Mouse (Mus musculus): Measurements from ENCODE around the gene Hoxa6. TPM values are rescaled to one million over a fixed set of nuclear protein-coding genes. Genes with fewer than 3 reads are reported as not detected.

Gene Hoxa6
- total and polyA plus RNA-seq, 3 experiments = not detected

- no peak within 1 kb of the TSS for H3K4me3 ChIP-seq (ENCODE audit: control insufficient read depth in 1 of 2, insufficient read depth in 1 of 2, low read depth in 2 of 2, low read length in 2 of 2)
- no peak within 1 kb of the TSS for H3K9ac ChIP-seq (ENCODE audit: control insufficient read depth, low read depth, low read length, poor library complexity, severe bottlenecking)
- no peak for DNase-seq (ENCODE audit: low read depth, low spot score)
- no peaks in the 10 kb centered on the region for H3K79me2 ChIP-seq (ENCODE audit: control insufficient read depth, insufficient read depth, low read length, poor library complexity)
- H3K27me3 ChIP-seq (ENCODE audit: control insufficient read depth in 1 of 2, insufficient read depth in 2 of 2, low read length in 2 of 2) = no peaks in the 10 kb centered on the region
- H3K9me3 ChIP-seq (replicated peaks; ENCODE audit: insufficient read depth, low read length) = no peaks in the 10 kb centered on the region
- H3K36me3 ChIP-seq (ENCODE audit: control insufficient read depth in 1 of 2, insufficient read depth in 2 of 2, low read length in 2 of 2) = no peaks in the 10 kb centered on the region
- TF ChIP-seq ZKSCAN1 (IDR thresholded peaks at IDR 0.05; ENCODE audit: low read depth, low read length) = no peak
- H3K4me1 ChIP-seq (ENCODE audit: control insufficient read depth in 1 of 2, insufficient read depth in 2 of 2, low read length in 2 of 2) = no peaks in the 10 kb centered on the region
- H3K27ac ChIP-seq (ENCODE audit: control insufficient read depth, low read depth, low read length) = no peak within 1 kb of the TSS
Observed at GRCm38 (mm10) chr6:52164626-52165440, 43.7 kb downstream of the Hoxa6 start, which contains the start of gene Hoxa2. Gene Hoxa2, minus strand, starts transcription at chr6:52164831.

GRCm38 (mm10) chr6:52164051-52164625 is 44.4 kb downstream of the Hoxa6 start:
- no peak for DNase-seq (ENCODE audit: low read depth, low spot score)
- Histone ChIP-seq H3K4me3 (ENCODE audit: control insufficient read depth in 1 of 2, insufficient read depth in 1 of 2, low read depth in 2 of 2, low read length in 2 of 2) (no peak overlapping the region), H3K36me3 (ENCODE audit: control insufficient read depth in 1 of 2, insufficient read depth in 2 of 2, low read length in 2 of 2) (no peaks in the 10 kb centered on the region), H3K9ac (ENCODE audit: control insufficient read depth, low read depth, low read length, poor library complexity, severe bottlenecking) (no peak overlapping the region), H3K27me3 (ENCODE audit: control insufficient read depth in 1 of 2, insufficient read depth in 2 of 2, low read length in 2 of 2) (no peaks in the 10 kb centered on the region), H3K4me1 (ENCODE audit: control insufficient read depth in 1 of 2, insufficient read depth in 2 of 2, low read length in 2 of 2) (no peaks in the 10 kb centered on the region), H3K27ac (ENCODE audit: control insufficient read depth, low read depth, low read length) (no peak overlapping the region), H3K79me2 (ENCODE audit: control insufficient read depth, insufficient read depth, low read length, poor library complexity) (no peaks in the 10 kb centered on the region), H3K9me3 (replicated peaks; ENCODE audit: insufficient read depth, low read length) (no peaks in the 10 kb centered on the region)
- no peak for TF ChIP-seq SIN3A (IDR thresholded peaks at IDR 0.05; ENCODE audit: low read length)
- TF ChIP-seq MAZ (IDR thresholded peaks at IDR 0.05; ENCODE audit: low read depth, low read length) = no peak
- TF ChIP-seq NELFE (IDR thresholded peaks at IDR 0.05; ENCODE audit: low read depth, low read length) = no peak
- TF ChIP-seq POLR2AphosphoS2 (IDR thresholded peaks at IDR 0.05; ENCODE audit: low read length) = no peak
- no peak for TF ChIP-seq ZKSCAN1 (IDR thresholded peaks at IDR 0.05; ENCODE audit: low read depth, low read length)
- TF ChIP-seq JUND (IDR thresholded peaks at IDR 0.05; ENCODE audit: low read depth, low read length) = no peak
- TF ChIP-seq TAL1 (IDR thresholded peaks at IDR 0.05; ENCODE audit: low read length) = no peak
- TF ChIP-seq BHLHE40 (IDR thresholded peaks at IDR 0.05; ENCODE audit: borderline replicate concordance, low read depth, low read length) = no peak
- TF ChIP-seq GABPA (IDR thresholded peaks at IDR 0.05; ENCODE audit: low read depth, low read length) = no peak

GRCm38 (mm10) chr6:52163366-52164031 is 45.0 kb downstream of the Hoxa6 start:
- H3K4me3 ChIP-seq (ENCODE audit: control insufficient read depth in 1 of 2, insufficient read depth in 1 of 2, low read depth in 2 of 2, low read length in 2 of 2) = no peak overlapping the region
- no peak overlapping the region for H3K9ac ChIP-seq (ENCODE audit: control insufficient read depth, low read depth, low read length, poor library complexity, severe bottlenecking)

More at GRCm38 (mm10) chr6:52163366-52164031, 45.0 kb downstream of the Hoxa6 start:
- no peak for TF ChIP-seq SMC3 (IDR thresholded peaks at IDR 0.05; ENCODE audit: low read depth, low read length)
- TF ChIP-seq ZC3H11A (IDR thresholded peaks at IDR 0.05; ENCODE audit: low read depth, low read length) = no peak
- TF ChIP-seq ELF1 (IDR thresholded peaks at IDR 0.05; ENCODE audit: low read depth, low read length) = no peak
- TF ChIP-seq MXI1 (IDR thresholded peaks at IDR 0.05; ENCODE audit: low read depth, low read length) = no peak
- TF ChIP-seq TCF12 (IDR thresholded peaks at IDR 0.05; ENCODE audit: low read depth, low read length) = no peak
- no peak for TF ChIP-seq USF1 (IDR thresholded peaks at IDR 0.05; ENCODE audit: low read depth, low read length)
- no peak for TF ChIP-seq NELFE (IDR thresholded peaks at IDR 0.05; ENCODE audit: low read depth, low read length)
- no peak for TF ChIP-seq POLR2AphosphoS2 (IDR thresholded peaks at IDR 0.05; ENCODE audit: low read length)
- no peak for TF ChIP-seq HCFC1 (IDR thresholded peaks at IDR 0.05; ENCODE audit: low read depth, low read length)
- no peak for TF ChIP-seq ZKSCAN1 (IDR thresholded peaks at IDR 0.05; ENCODE audit: low read depth, low read length)
- TF ChIP-seq CTCF (IDR thresholded peaks at IDR 0.05 in 2 of 3, conservative IDR thresholded peaks at IDR 0.05 in 1 of 3; ENCODE audit: control insufficient read depth in 1 of 3, insufficient read depth in 1 of 3, low read depth in 2 of 3, low read length in 3 of 3, poor library complexity in 1 of 3, severe bottlenecking in 1 of 3) = no peak
- TF ChIP-seq EP300 (IDR thresholded peaks at IDR 0.05; ENCODE audit: low read depth in 1 of 2, low read length in 2 of 2) = no peak
- no peak for TF ChIP-seq ZMIZ1 (IDR thresholded peaks at IDR 0.05; ENCODE audit: low read depth, low read length)
- no peaks in the 10 kb centered on the region for H3K79me2 ChIP-seq (ENCODE audit: control insufficient read depth, insufficient read depth, low read length, poor library complexity)
- no peaks in the 10 kb centered on the region for H3K27me3 ChIP-seq (ENCODE audit: control insufficient read depth in 1 of 2, insufficient read depth in 2 of 2, low read length in 2 of 2)
- H3K4me1 ChIP-seq (ENCODE audit: control insufficient read depth in 1 of 2, insufficient read depth in 2 of 2, low read length in 2 of 2) = no peaks in the 10 kb centered on the region
- H3K9me3 ChIP-seq (replicated peaks; ENCODE audit: insufficient read depth, low read length) = no peaks in the 10 kb centered on the region
- H3K36me3 ChIP-seq (ENCODE audit: control insufficient read depth in 1 of 2, insufficient read depth in 2 of 2, low read length in 2 of 2) = no peaks in the 10 kb centered on the region
- no peak overlapping the region for H3K27ac ChIP-seq (ENCODE audit: control insufficient read depth, low read depth, low read length)
- DNase-seq (ENCODE audit: low read depth, low spot score) = no peak

Data from MEL (cell line).